Mouse (Mus musculus) ovary, adult 10 weeks (tissue): ENCODE data around the gene Zfp266. TPM values are rescaled to one million over a fixed set of nuclear protein-coding genes. Genes with fewer than 3 reads are reported as not detected.

ENCODE experiments used
- polyA plus RNA-seq: library from polyadenylated mRNA; stranded (reverse); fragments of 350-450 nt; fragmentation: Illumina TruSeq; extraction: RNeasy Lipid Tissue Mini Kit (QIAGEN cat#74804); gene quantifications from one replicate; pipeline ENCODE4 v1.2.3, GENCODE M21; 2014

Gene Zfp266
- polyA plus RNA-seq, result 197 TPM

DNA sequence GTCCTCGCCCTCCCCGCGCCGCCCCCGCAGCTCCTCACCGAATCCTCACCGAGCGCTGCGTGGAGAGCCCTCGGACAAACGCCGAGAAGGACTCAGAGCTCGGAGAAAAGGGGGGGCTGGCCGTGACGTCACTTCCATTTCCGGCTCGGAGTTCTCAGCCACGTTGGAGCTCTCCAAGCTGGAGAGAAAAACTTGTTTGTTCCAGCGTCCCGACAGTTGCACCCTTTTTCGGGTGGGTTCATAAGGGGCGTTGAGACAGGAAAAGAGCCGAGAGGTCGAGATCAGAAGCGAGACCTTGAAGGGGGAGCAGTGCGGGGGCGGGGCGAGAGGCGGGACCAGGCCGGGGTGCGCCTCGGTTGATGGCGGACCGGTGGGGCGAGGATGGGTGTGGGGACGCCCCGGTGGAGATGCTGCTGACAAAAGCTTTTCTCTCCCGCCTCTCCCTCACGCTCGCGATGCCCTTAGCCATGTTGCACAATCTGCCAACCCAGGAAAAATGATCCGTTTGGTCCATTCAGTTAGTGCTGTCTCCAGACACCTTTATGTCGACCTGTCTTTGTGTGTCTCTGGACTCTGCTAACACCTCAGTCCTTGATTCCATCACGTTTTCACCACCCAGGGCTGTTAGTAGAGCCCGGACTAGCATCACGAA is at the start of gene Zfp266:
Zfp266 (minus strand) TSS at position 112 of the 652 bp plus-strand sequence.

DNA sequence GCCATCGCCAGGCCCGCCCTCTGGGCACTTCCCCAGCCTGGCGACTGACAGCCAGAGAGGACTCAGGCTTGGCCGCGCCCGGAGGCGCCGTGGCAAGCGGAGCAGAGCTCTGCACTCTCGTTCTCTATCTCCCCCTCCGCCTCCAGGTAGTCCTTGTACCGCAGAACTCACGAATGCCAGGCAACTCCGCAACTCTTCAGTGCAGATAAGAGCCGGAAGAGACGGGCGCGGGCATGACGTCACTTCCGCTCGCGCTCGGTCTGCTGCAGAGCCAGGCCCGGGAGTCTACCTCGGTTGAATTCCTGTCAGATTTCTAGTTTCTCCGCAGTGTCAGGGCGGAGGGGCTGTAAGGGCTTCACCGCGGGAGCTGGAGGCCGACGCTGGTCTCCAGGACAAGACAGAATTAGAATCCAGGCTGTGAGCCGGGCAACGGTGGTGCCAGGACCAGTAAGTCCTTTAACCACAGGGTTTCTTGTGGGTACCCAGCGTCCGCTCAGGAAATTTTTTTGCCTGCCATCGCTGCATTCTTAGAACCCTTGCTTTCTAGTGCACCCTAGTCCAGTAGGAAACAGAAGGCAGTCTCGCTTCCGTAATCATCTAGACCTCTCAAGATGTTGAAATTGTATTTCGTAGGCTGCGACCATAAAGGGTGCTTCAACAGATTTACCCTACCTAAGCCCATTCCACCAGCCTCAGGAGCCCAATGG is 28.5 kb downstream of the Zfp266 start, which contains the start of gene Zfp426:
Zfp426 (minus strand) TSS at position 220 of the 707 bp plus-strand sequence.

DNA sequence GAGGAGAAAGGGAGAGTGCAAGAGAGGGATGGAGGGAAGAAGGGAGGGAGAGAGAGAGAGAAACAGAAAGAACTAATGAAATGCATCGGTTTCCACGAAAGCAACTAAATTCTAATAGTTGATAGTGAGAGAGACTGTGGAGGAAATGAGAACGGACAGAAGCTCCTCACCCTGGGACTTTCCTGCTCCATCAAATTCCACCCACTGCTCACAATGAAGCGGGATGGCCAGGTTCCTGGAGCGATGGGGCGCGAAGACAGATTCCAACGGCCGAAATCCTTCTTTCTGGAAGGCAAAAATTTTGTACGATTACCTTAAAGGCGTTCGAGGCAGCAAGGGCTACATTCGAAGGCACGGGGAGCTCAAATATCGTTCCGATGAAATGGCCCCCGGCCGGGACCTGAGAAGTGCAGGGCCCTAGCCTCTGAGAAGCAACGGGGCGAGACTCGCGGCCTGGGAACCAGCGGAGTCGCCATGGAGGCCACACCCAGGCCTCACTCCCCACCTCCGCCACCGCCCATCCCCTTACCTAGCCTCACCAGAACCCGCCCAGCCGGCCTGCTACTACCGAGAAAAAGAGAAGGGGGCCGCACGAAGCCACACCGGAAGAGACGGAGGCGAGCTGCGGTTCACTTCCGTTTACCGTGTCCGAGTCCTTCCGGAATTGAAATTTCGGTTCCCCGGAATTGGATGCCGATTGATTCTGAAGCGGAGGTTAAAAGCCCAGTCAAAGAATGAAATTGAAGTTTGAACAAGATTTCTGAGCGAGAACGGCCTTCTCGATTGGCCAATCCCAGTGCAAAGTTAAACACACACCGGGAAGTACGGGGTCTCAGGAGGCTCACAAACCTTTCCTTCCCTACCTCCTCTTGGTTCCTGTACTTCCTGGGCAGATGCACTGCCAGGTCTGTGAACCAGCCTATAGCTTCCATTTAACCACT is 61.6 kb downstream of the Zfp266 start, which contains the start of gene Zfp26:
Zfp26 (minus strand) TSS at position 786 of the 941 bp plus-strand sequence.

Other genes with a start within 250 kb of the Zfp266 start
- not detected for gene Olfr39, start 239.1 kb downstream of the Zfp266 start, polyA plus RNA-seq
- not detected for gene Olfr873, start 222.9 kb downstream of the Zfp266 start, polyA plus RNA-seq
- not detected for gene Olfr18, start 185.3 kb downstream of the Zfp266 start, polyA plus RNA-seq
- gene Zfp560, start 136.2 kb downstream of the Zfp266 start, polyA plus RNA-seq, result 32.7 TPM
- gene Zfp26, start 61.3 kb downstream of the Zfp266 start, polyA plus RNA-seq, result 63.8 TPM
- gene Zfp426, start 28.7 kb downstream of the Zfp266 start, polyA plus RNA-seq, result 89.9 TPM
- 30.4 TPM for gene Zfp846, start 59.9 kb upstream of the Zfp266 start, polyA plus RNA-seq
- gene Ubl5, start 121.5 kb upstream of the Zfp266 start, polyA plus RNA-seq, result 22.2 TPM
- gene Fbxl12, start 123.3 kb upstream of the Zfp266 start, polyA plus RNA-seq, result 2.7 TPM
- 1.1 TPM for gene Pin1, start 130.7 kb upstream of the Zfp266 start, polyA plus RNA-seq
- 5.7 TPM for gene Olfm2, start 224.9 kb upstream of the Zfp266 start, polyA plus RNA-seq